17 mouse cellular contexts compared by ENCODE assay signal in the genomic region with DNA sequence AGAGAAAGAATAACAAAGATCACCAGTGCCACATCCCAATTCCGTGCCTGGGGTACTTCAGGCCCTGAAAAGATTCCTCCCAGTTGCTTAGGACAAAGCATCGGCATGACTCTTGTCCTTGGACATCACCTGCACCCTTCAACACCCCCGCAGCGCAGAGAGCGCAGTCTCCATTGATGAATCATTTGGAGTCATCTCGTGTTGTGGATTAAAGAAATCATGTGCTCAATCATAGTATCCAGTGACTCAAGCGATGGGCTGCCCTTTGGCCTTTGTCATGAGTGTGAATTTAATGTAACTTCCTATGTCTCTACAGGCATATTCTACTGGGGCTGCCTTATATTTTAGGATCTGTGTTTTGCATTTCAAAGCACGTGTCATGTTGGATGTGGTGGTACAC.
A peak's percentile ranks its signal among the peaks of the same experiment; 100 is the strongest.
DNase-seq lines count a peak whose midpoint lies in the region; TF ChIP-seq lines count a peak whose summit lies in the region.
"Had no signal": no experiment of that assay in that cellular context is flagged by ENCODE, and none has a peak within 500 bp of the region (broad histone marks: within the 10 kb centered on the region; RNA-seq: fewer than 3 reads in every experiment).

No protein-coding gene starts in this region.

- peaks cover 27% of the 10 kb centered on the region for H3K4me1 ChIP-seq in thymus, adult 2 months (replicated peaks; ENCODE audit: control insufficient read depth, insufficient read depth, low read length)
- H3K4me1 ChIP-seq: hindbrain, embryonic 15.5 days had no signal

- no peak for TF ChIP-seq CTCF in thymus, adult 2 months (IDR thresholded peaks at IDR 0.05; ENCODE audit: borderline replicate concordance, control insufficient read depth, extremely low read depth, insufficient read depth, low read length, poor library complexity)
- TF ChIP-seq CTCF in C2C12 (IDR thresholded peaks at IDR 0.05; ENCODE audit: control insufficient read depth, insufficient read depth, insufficient read length), result no peak

- H3K27ac ChIP-seq in thymus, adult 2 months (ENCODE audit: control insufficient read depth, insufficient read depth, low read length), result peak overlapping the region; percentile 72
- H3K27ac ChIP-seq: embryonic facial prominence, embryonic 13.5 days; forebrain, embryonic 12.5 days; gastrocnemius, adult 2 months; heart, embryonic 13.5 days; hindbrain, embryonic 15.5 days had no signal

- H3K36me3 ChIP-seq in thymus, adult 2 months (ENCODE audit: control insufficient read depth, insufficient read depth, low read length), result no peaks in the 10 kb centered on the region
- H3K36me3 ChIP-seq in C2C12 (ENCODE audit: control insufficient read depth, insufficient read depth), result no peaks in the 10 kb centered on the region
- H3K36me3 ChIP-seq: embryonic facial prominence, embryonic 13.5 days; forebrain, embryonic 12.5 days; heart, embryonic 13.5 days; hindbrain, embryonic 15.5 days had no signal

- no peak for TF ChIP-seq POLR2A in thymus, adult 2 months (IDR thresholded peaks at IDR 0.05; ENCODE audit: control insufficient read depth, extremely low read depth, insufficient read depth, low read length, poor library complexity)

- no peaks in the 10 kb centered on the region for H3K79me3 ChIP-seq in C2C12 (ENCODE audit: low read depth)

- no peaks in the 10 kb centered on the region for H3K27me3 ChIP-seq in thymus, adult 2 months (ENCODE audit: control insufficient read depth, insufficient read depth, low read length)
- no peaks in the 10 kb centered on the region for H3K27me3 ChIP-seq in C2C12 (ENCODE audit: control insufficient read depth, insufficient read depth, insufficient read length)
- H3K27me3 ChIP-seq: embryonic facial prominence, embryonic 13.5 days; forebrain, embryonic 12.5 days; heart, embryonic 13.5 days; hindbrain, embryonic 15.5 days had no signal

- no peak overlapping the region for H3ac ChIP-seq in C2C12 (ENCODE audit: control insufficient read depth, insufficient read length, low read depth)

- no peaks in the 10 kb centered on the region for H3K79me2 ChIP-seq in C2C12 (ENCODE audit: control insufficient read depth, insufficient read depth)

- no peak for DNase-seq in thymus, adult 2 months
- no peak for DNase-seq in thymus, postnatal 14 days
- peak; percentile 29 for DNase-seq in NIH3T3 (ENCODE audit: low read depth)
- DNase-seq in adrenal gland, postnatal 36 days, result peak; percentile 56 to 60
- DNase-seq in kidney, adult 8-10 months, result no peak
- DNase-seq in right cerebral cortex, postnatal 14 days, result no peak
- DNase-seq: cerebellum, adult 11-12 months; cerebellum, adult 9-11 months; cerebellum, postnatal 36 days; gastrocnemius, adult 2 months; heart, postnatal 36 days; kidney, adult 2 months had no signal

- no peak overlapping the region for H3K4me3 ChIP-seq in thymus, adult 2 months (ENCODE audit: control insufficient read depth, insufficient read depth, low read length)
- H3K4me3 ChIP-seq in C2C12 (ENCODE audit: insufficient read depth, poor library complexity, severe bottlenecking), result no peak overlapping the region
- H3K4me3 ChIP-seq: embryonic facial prominence, embryonic 13.5 days; forebrain, embryonic 12.5 days; gastrocnemius, adult 2 months; heart, embryonic 13.5 days; hindbrain, embryonic 15.5 days had no signal

- whole genome bisulfite sequencing in thymus, adult 2 months, result 86% methylated on average over 8 of the region's 8 CpGs

TF ChIP-seq in C2C12, 6 proteins besides CTCF, POLR2A, EP300 and RAD21:
- TF ChIP-seq USF1 (IDR thresholded peaks at IDR 0.05; ENCODE audit: low read depth) (no peak), CEBPB (IDR thresholded peaks at IDR 0.05; ENCODE audit: low read depth) (no peak), MAX (IDR thresholded peaks at IDR 0.05) (peak; percentile 45), MYOD1 (IDR thresholded peaks at IDR 0.05; ENCODE audit: control insufficient read depth, insufficient read length, low read depth) (peak; percentile 6), MYOG (IDR thresholded peaks at IDR 0.05; ENCODE audit: control insufficient read depth, extremely low read depth, insufficient read length) (no peak), FOSL1 (IDR thresholded peaks at IDR 0.05; ENCODE audit: insufficient read depth, low read length, poor library complexity, severe bottlenecking) (peak; percentile 45)

Comparison
In these comparisons a context has a peak if more than half of its experiments do, and no peak if none do; other contexts are left out.
1. DNase-seq: peak in NIH3T3 (single experiment) and adrenal gland, postnatal 36 days (2 of 2); none in thymus, adult 2 months (single experiment), thymus, postnatal 14 days (single experiment), kidney, adult 8-10 months (0 of 2) and right cerebral cortex, postnatal 14 days (single experiment).